Mouse (Mus musculus): ENCODE results near the gene Gm10134. TPM values are rescaled to one million over a fixed set of nuclear protein-coding genes. Genes with fewer than 3 reads are reported as not detected.
A peak's percentile ranks its signal among the peaks of the same experiment; 100 is the strongest.
"Not testable (repeated sequence)": the region's sequence is repeated elsewhere in the genome, so short reads cannot be mapped to it uniquely, and the experiment has no call there.

The Gm10134 gene
- polyA plus RNA-seq (2015; fragmentation: Nextera tagmentation; extraction: Ambion mirVana): 2.6 and 4.0 TPM in 2 replicates

GRCm38 (mm10) chr2:28505795-28506194 lies at the start of gene Gm10134:
Gene Gm10134 (plus strand): TSS chr2:28506095.
- no peak within 1 kb of the TSS for H3K27ac ChIP-seq (replicated peaks)
- WGBS: 73% methylated on average over 3 of the region's 3 CpGs
- no peaks in the 10 kb centered on the region for H3K9me3 ChIP-seq
- H3K27me3 ChIP-seq: no peaks in the 10 kb centered on the region
- H3K4me2 ChIP-seq: no peak within 1 kb of the TSS
- H3K4me1 ChIP-seq (replicated peaks): no peaks in the 10 kb centered on the region
- no peak within 1 kb of the TSS for H3K4me3 ChIP-seq
- H3K9ac ChIP-seq: no peak within 1 kb of the TSS
- ATAC-seq (ENCODE audit: low read depth): no peak
- H3K36me3 ChIP-seq: no peaks in the 10 kb centered on the region

GRCm38 (mm10) chr2:28456616-28457015 lies 49.3 kb upstream of the Gm10134 start:
- Histone ChIP-seq H3K9ac (no peak overlapping the region), H3K27me3 (0 out of 2 replicates have a peak, but pooled peaks cover 3% of the 10 kb centered on the region), H3K9me3 (no peaks in the 10 kb centered on the region), H3K36me3 (peaks cover 31% of the 10 kb centered on the region), H3K4me1 (replicated peaks) (no peaks in the 10 kb centered on the region), H3K27ac (replicated peaks) (no peak overlapping the region), H3K4me3 (no peak overlapping the region), H3K4me2 (no peak overlapping the region)
- WGBS: 70% methylated on average over 1 of the region's 1 CpGs
- ATAC-seq (ENCODE audit: low read depth): no peak

- WGBS: 35% methylated on average over 3 of the region's 3 CpGs
- H3K4me1 ChIP-seq (replicated peaks): peaks cover 22% of the 10 kb centered on the region
- no peak for ATAC-seq (ENCODE audit: low read depth)
- H3K27me3 ChIP-seq: peaks cover 13% of the 10 kb centered on the region
- no peak overlapping the region for H3K27ac ChIP-seq (replicated peaks)
- no peak overlapping the region for H3K4me2 ChIP-seq
- H3K9ac ChIP-seq: no peak overlapping the region
- no peaks in the 10 kb centered on the region for H3K36me3 ChIP-seq
- H3K9me3 ChIP-seq: no peaks in the 10 kb centered on the region
- no peak overlapping the region for H3K4me3 ChIP-seq
Observed at GRCm38 (mm10) chr2:28463919-28464318, 42.0 kb upstream of the Gm10134 start.

GRCm38 (mm10) chr2:28464919-28465318 lies 41.0 kb upstream of the Gm10134 start:
- Histone ChIP-seq H3K4me3 (no peak overlapping the region), H3K36me3 (peaks cover 9% of the 10 kb centered on the region), H3K4me2 (no peak overlapping the region), H3K9me3 (no peaks in the 10 kb centered on the region), H3K4me1 (replicated peaks) (peaks cover 26% of the 10 kb centered on the region), H3K9ac (no peak overlapping the region), H3K27ac (replicated peaks) (no peak overlapping the region), H3K27me3 (peaks cover 13% of the 10 kb centered on the region)
- 80% methylated on average over 9 of the region's 9 CpGs for WGBS
- no peak for ATAC-seq (ENCODE audit: low read depth)

GRCm38 (mm10) chr2:28465836-28466518 lies 39.9 kb upstream of the Gm10134 start, which contains the start of gene 1700007K13Rik:
Gene 1700007K13Rik (minus strand): TSS chr2:28466332.
- Histone ChIP-seq H3K9ac (peak within 1 kb of the TSS; percentile 61), H3K4me1 (replicated peaks) (peaks cover 26% of the 10 kb centered on the region), H3K9me3 (no peaks in the 10 kb centered on the region), H3K27me3 (peaks cover 10% of the 10 kb centered on the region), H3K36me3 (peaks cover 19% of the 10 kb centered on the region), H3K4me3 (peak within 1 kb of the TSS; percentile 30), H3K4me2 (peak within 1 kb of the TSS; percentile 57), H3K27ac (replicated peaks) (no peak within 1 kb of the TSS; the same call in 1 of the 2 replicates)
- peak; percentile 48; the same call in 1 of the 2 replicates for ATAC-seq (ENCODE audit: low read depth)
- 5% methylated on average over 25 of the region's 25 CpGs for WGBS

GRCm38 (mm10) chr2:28467860-28468485 lies 37.9 kb upstream of the Gm10134 start, which contains the start of gene Mrps2:
Gene Mrps2 (plus strand): TSS chr2:28468066.
- Histone ChIP-seq H3K9me3 (peaks cover 7% of the 10 kb centered on the region), H3K36me3 (peaks cover 38% of the 10 kb centered on the region), H3K27ac (replicated peaks) (no peak within 1 kb of the TSS; the same call in 1 of the 2 replicates), H3K4me3 (peak within 1 kb of the TSS; percentile 99), H3K27me3 (peaks cover 10% of the 10 kb centered on the region), H3K4me1 (replicated peaks) (peaks cover 26% of the 10 kb centered on the region), H3K4me2 (peak within 1 kb of the TSS; percentile 81), H3K9ac (peak within 1 kb of the TSS; percentile 96)
- WGBS: under 1% methylated on average over 52 of the region's 52 CpGs
- peak; percentile 87 for ATAC-seq (ENCODE audit: low read depth)

- Histone ChIP-seq H3K9me3 (peaks cover 10% of the 10 kb centered on the region), H3K4me3 (peak overlapping the region; percentile 99), H3K27ac (replicated peaks) (no peak overlapping the region), H3K36me3 (peaks cover 45% of the 10 kb centered on the region), H3K4me2 (peak overlapping the region; percentile 81), H3K27me3 (peaks cover 10% of the 10 kb centered on the region), H3K9ac (peak overlapping the region; percentile 96), H3K4me1 (replicated peaks) (peaks cover 26% of the 10 kb centered on the region)
- no peak for ATAC-seq (ENCODE audit: low read depth)
- WGBS: 58% methylated on average over 18 of the region's 18 CpGs
Observed at GRCm38 (mm10) chr2:28468486-28469225, 37.2 kb upstream of the Gm10134 start.

- Histone ChIP-seq H3K4me1 (replicated peaks) (peaks cover 26% of the 10 kb centered on the region), H3K4me3 (no peak overlapping the region), H3K9me3 (peaks cover 10% of the 10 kb centered on the region), H3K27ac (replicated peaks) (no peak overlapping the region), H3K36me3 (peaks cover 45% of the 10 kb centered on the region), H3K9ac (no peak overlapping the region), H3K27me3 (peaks cover 10% of the 10 kb centered on the region), H3K4me2 (no peak overlapping the region)
- ATAC-seq (ENCODE audit: low read depth): no peak
- WGBS: 95% methylated on average over 14 of the region's 14 CpGs
Observed at GRCm38 (mm10) chr2:28469461-28469860, 36.4 kb upstream of the Gm10134 start.

GRCm38 (mm10) chr2:28470591-28470990 lies 35.3 kb upstream of the Gm10134 start:
- Histone ChIP-seq H3K27me3 (no peaks in the 10 kb centered on the region), H3K4me2 (no peak overlapping the region), H3K27ac (replicated peaks) (no peak overlapping the region), H3K4me3 (no peak overlapping the region), H3K9ac (no peak overlapping the region), H3K9me3 (peaks cover 10% of the 10 kb centered on the region), H3K4me1 (replicated peaks) (peaks cover 22% of the 10 kb centered on the region), H3K36me3 (peaks cover 45% of the 10 kb centered on the region)
- 96% methylated on average over 2 of the region's 2 CpGs for WGBS
- ATAC-seq (ENCODE audit: low read depth): no peak

GRCm38 (mm10) chr2:28472011-28472410 lies 33.9 kb upstream of the Gm10134 start:
- not testable (repeated sequence) for H3K27me3 ChIP-seq; H3K9me3 ChIP-seq; H3K9ac ChIP-seq; ATAC-seq (ENCODE audit: low read depth); H3K4me3 ChIP-seq; H3K27ac ChIP-seq (replicated peaks); H3K4me2 ChIP-seq
- Histone ChIP-seq H3K36me3 (peaks cover 45% of the 10 kb centered on the region), H3K4me1 (replicated peaks) (peaks cover 12% of the 10 kb centered on the region)
- 95% methylated on average over 8 of the region's 8 CpGs for WGBS

GRCm38 (mm10) chr2:28477993-28478392 lies 27.9 kb upstream of the Gm10134 start:
- ATAC-seq (ENCODE audit: low read depth); H3K4me3 ChIP-seq; H3K9me3 ChIP-seq; H3K4me1 ChIP-seq (replicated peaks); H3K36me3 ChIP-seq; H3K27me3 ChIP-seq; H3K27ac ChIP-seq (replicated peaks); H3K4me2 ChIP-seq; H3K9ac ChIP-seq: not testable (repeated sequence)
- WGBS: 92% methylated on average over 5 of the region's 5 CpGs
